Mouse (Mus musculus) megakaryocyte progenitor cell, adult 5-6 weeks (primary cell): ENCODE data around the gene Akap5. TPM values are rescaled to one million over a fixed set of nuclear protein-coding genes. Genes with fewer than 3 reads are reported as not detected.

Experiments used
- total RNA-seq, 2 experiments: library from RNA; stranded (forward) in 1 of 2; stranded (reverse) in 1 of 2; fragments of 157-497, 149-512 nt in 1 of 2; fragments of 200-1000 nt in 1 of 2; gene quantifications; 2 replicates each; pipeline versions ENCODE4 v1.2.3 to v1.2.4; 2015 to 2017

Gene Akap5
- total RNA-seq, 2 experiments from 2014 or later, result 0.25 to 0.35 TPM

Other genes starting within 250 kb of the Akap5 start
- gene Esr2, start 147.6 kb upstream of the Akap5 start, total RNA-seq (2015), result not detected in 2 replicates
- gene Esr2, start 147.6 kb upstream of the Akap5 start, total RNA-seq (2017), result not detected in 2 replicates
- not detected in 2 replicates for gene Tex21, start 78.1 kb upstream of the Akap5 start, total RNA-seq (2015)
- gene Tex21, start 78.1 kb upstream of the Akap5 start, total RNA-seq (2017), result 0.14 TPM in 1 of 2 replicates, not detected in the other
- gene Mthfd1, start 69.6 kb upstream of the Akap5 start, total RNA-seq (2015), result 90.1 and 113 TPM in 2 replicates
- gene Mthfd1, start 69.6 kb upstream of the Akap5 start, total RNA-seq (2017), result 137 and 191 TPM in 2 replicates
- gene Zbtb25, start 44.7 kb downstream of the Akap5 start, total RNA-seq (2015), result 31.1 and 39.7 TPM in 2 replicates
- 15.2 and 17.0 TPM in 2 replicates for gene Zbtb25, start 44.7 kb downstream of the Akap5 start, total RNA-seq (2017)
- 14.8 and 17.7 TPM in 2 replicates for gene Zbtb1, start 45.4 kb downstream of the Akap5 start, total RNA-seq (2015)
- gene Zbtb1, start 45.4 kb downstream of the Akap5 start, total RNA-seq (2017), result 12.7 and 18.0 TPM in 2 replicates
- 6.9 and 8.3 TPM in 2 replicates for gene Hspa2, start 79.3 kb downstream of the Akap5 start, total RNA-seq (2015)
- gene Hspa2, start 79.3 kb downstream of the Akap5 start, total RNA-seq (2017), result 18.2 and 19.9 TPM in 2 replicates
- 0.39 and 0.72 TPM in 2 replicates for gene Ppp1r36, start 92.6 kb downstream of the Akap5 start, total RNA-seq (2015)
- 0.24 TPM in 1 of 2 replicates, not detected in the other for gene Ppp1r36, start 92.6 kb downstream of the Akap5 start, total RNA-seq (2017)
- gene Plekhg3, start 206.0 kb downstream of the Akap5 start, total RNA-seq (2015), result 11.1 and 13.6 TPM in 2 replicates
- 13.7 and 13.9 TPM in 2 replicates for gene Plekhg3, start 206.0 kb downstream of the Akap5 start, total RNA-seq (2017)